8 mouse cellular contexts compared by ENCODE assay signal in genomic region chr11:50421934-50422780, GRCm38 (mm10). TPM values are rescaled to one million over a fixed set of nuclear protein-coding genes. Genes with fewer than 3 reads are reported as not detected.
DNase-seq lines count a peak whose midpoint lies in the region; ATAC-seq and TF ChIP-seq lines count a peak whose summit lies in the region.

No protein-coding gene starts in this region.

- TF ChIP-seq CTCF in liver, postnatal 0 days (IDR thresholded peaks at IDR 0.05; ENCODE audit: low read depth): no peak
- no peak for TF ChIP-seq CTCF in testis, adult 2 months (IDR thresholded peaks at IDR 0.05; ENCODE audit: control insufficient read depth, insufficient read depth, insufficient replicate concordance, low read depth, low read length)

- 27% methylated on average over 22 of the region's 22 CpGs for WGBS in embryonic facial prominence, embryonic 11.5 days
- 23% methylated on average over 22 of the region's 22 CpGs for WGBS in heart, embryonic 16.5 days
- WGBS in liver, postnatal 0 days (ENCODE audit: insufficient replicate concordance): 26% methylated on average over 22 of the region's 22 CpGs
- WGBS in neural tube, embryonic 15.5 days: 25% methylated on average over 22 of the region's 22 CpGs

- peak; percentile 29 for DNase-seq in 3T3-L1 (ENCODE audit: low read depth, low spot score)
- DNase-seq in adrenal gland, postnatal 14 days: peak; percentile 87
- peak; percentile 96 for DNase-seq in embryonic facial prominence, embryonic 11.5 days (ENCODE audit: low spot score)
- DNase-seq in kidney, postnatal 4 days: peak; percentile 76 to 85
- peak; percentile 88 for DNase-seq in liver, postnatal 0 days

- H3K4me1 ChIP-seq in embryonic facial prominence, embryonic 11.5 days (ENCODE audit: control insufficient read depth, insufficient read depth, low read length): no peaks in the 10 kb centered on the region
- H3K4me1 ChIP-seq in heart, embryonic 16.5 days (ENCODE audit: control insufficient read depth, insufficient read depth, low read length): peaks cover 4% of the 10 kb centered on the region
- H3K4me1 ChIP-seq in liver, postnatal 0 days (ENCODE audit: insufficient read depth): peaks cover 8% of the 10 kb centered on the region
- H3K4me1 ChIP-seq in neural tube, embryonic 15.5 days: peaks cover 14% of the 10 kb centered on the region; the same call in 1 of the 2 replicates
- peaks cover 10% of the 10 kb centered on the region for H3K4me1 ChIP-seq in testis, adult 2 months (ENCODE audit: control insufficient read depth, insufficient read depth, low read length)

- no peak overlapping the region for H3K27ac ChIP-seq in embryonic facial prominence, embryonic 11.5 days (replicated peaks; ENCODE audit: low read depth, low read length)
- H3K27ac ChIP-seq in heart, embryonic 16.5 days (ENCODE audit: low read length): peak overlapping the region; percentile 38; the same call in 1 of the 2 replicates
- H3K27ac ChIP-seq in liver, postnatal 0 days (ENCODE audit: low read depth): peak overlapping the region; percentile 44; the same call in 1 of the 2 replicates
- H3K27ac ChIP-seq in neural tube, embryonic 15.5 days (replicated peaks): peak overlapping the region; percentile 88
- H3K27ac ChIP-seq in testis, adult 2 months (ENCODE audit: control insufficient read depth, insufficient read depth, low read depth, low read length): peak overlapping the region; percentile 7; the same call in 1 of the 2 replicates

- H3K9ac ChIP-seq in embryonic facial prominence, embryonic 11.5 days (replicated peaks; ENCODE audit: low read length): peak overlapping the region; percentile 60
- peak overlapping the region; percentile 23; the same call in 1 of the 2 replicates for H3K9ac ChIP-seq in heart, embryonic 16.5 days (ENCODE audit: low read length)
- H3K9ac ChIP-seq in liver, postnatal 0 days (replicated peaks): no peak overlapping the region
- peak overlapping the region; percentile 48; the same call in 1 of the 2 replicates for H3K9ac ChIP-seq in neural tube, embryonic 15.5 days (replicated peaks)

- TF ChIP-seq EP300 in liver, postnatal 0 days (IDR thresholded peaks at IDR 0.05; ENCODE audit: low read depth): no peak

- H3K27me3 ChIP-seq in embryonic facial prominence, embryonic 11.5 days (ENCODE audit: control insufficient read depth, insufficient read depth, low read length): no peaks in the 10 kb centered on the region
- no peaks in the 10 kb centered on the region for H3K27me3 ChIP-seq in heart, embryonic 16.5 days (ENCODE audit: control insufficient read depth, insufficient read depth, low read length)
- H3K27me3 ChIP-seq in liver, postnatal 0 days (ENCODE audit: insufficient read depth, low read length): no peaks in the 10 kb centered on the region
- H3K27me3 ChIP-seq in neural tube, embryonic 15.5 days (replicated peaks): no peaks in the 10 kb centered on the region
- H3K27me3 ChIP-seq in testis, adult 2 months (ENCODE audit: control insufficient read depth, insufficient read depth, low read length): no peaks in the 10 kb centered on the region

- H3K4me3 ChIP-seq in embryonic facial prominence, embryonic 11.5 days (ENCODE audit: low read depth, low read length): peak overlapping the region; percentile 37
- peak overlapping the region; percentile 43 for H3K4me3 ChIP-seq in heart, embryonic 16.5 days (ENCODE audit: low read length)
- peak overlapping the region; percentile 33 for H3K4me3 ChIP-seq in liver, postnatal 0 days (ENCODE audit: low read depth, low read length)
- peak overlapping the region; percentile 41 for H3K4me3 ChIP-seq in neural tube, embryonic 15.5 days (replicated peaks)
- peak overlapping the region; percentile 91 for H3K4me3 ChIP-seq in testis, adult 2 months (ENCODE audit: control insufficient read depth, low read depth, low read length)

- no peak; the same call in 1 of the 2 replicates for TF ChIP-seq POLR2A in testis, adult 2 months (IDR thresholded peaks at IDR 0.05; ENCODE audit: control insufficient read depth, low read depth, low read length)

- H3K36me3 ChIP-seq in embryonic facial prominence, embryonic 11.5 days (replicated peaks; ENCODE audit: control insufficient read depth, insufficient read depth, low read depth, low read length): no peaks in the 10 kb centered on the region
- H3K36me3 ChIP-seq in heart, embryonic 16.5 days (ENCODE audit: control insufficient read depth, insufficient read depth): peaks cover 13% of the 10 kb centered on the region
- peaks cover 17% of the 10 kb centered on the region for H3K36me3 ChIP-seq in liver, postnatal 0 days (replicated peaks; ENCODE audit: insufficient read depth, low read length)
- H3K36me3 ChIP-seq in neural tube, embryonic 15.5 days: peaks cover 19% of the 10 kb centered on the region
- H3K36me3 ChIP-seq in testis, adult 2 months (ENCODE audit: control insufficient read depth, insufficient read depth, low read length): no peaks in the 10 kb centered on the region

- H3K4me2 ChIP-seq in embryonic facial prominence, embryonic 11.5 days (ENCODE audit: low read depth, low read length): peak overlapping the region; percentile 67
- H3K4me2 ChIP-seq in heart, embryonic 16.5 days (ENCODE audit: low read depth, low read length): peak overlapping the region; percentile 71
- peak overlapping the region; percentile 67 for H3K4me2 ChIP-seq in liver, postnatal 0 days (ENCODE audit: low read depth, low read length)
- H3K4me2 ChIP-seq in neural tube, embryonic 15.5 days: peak overlapping the region; percentile 80

- no peaks in the 10 kb centered on the region for H3K9me3 ChIP-seq in embryonic facial prominence, embryonic 11.5 days (replicated peaks; ENCODE audit: control insufficient read depth, low read length)
- no peaks in the 10 kb centered on the region; the same call in 1 of the 2 replicates for H3K9me3 ChIP-seq in heart, embryonic 16.5 days (replicated peaks; ENCODE audit: control insufficient read depth, low read length)
- H3K9me3 ChIP-seq in liver, postnatal 0 days (ENCODE audit: low read length): no peaks in the 10 kb centered on the region
- H3K9me3 ChIP-seq in neural tube, embryonic 15.5 days (replicated peaks): no peaks in the 10 kb centered on the region

- peak; percentile 95 for ATAC-seq in embryonic facial prominence, embryonic 11.5 days (replicated peaks; ENCODE audit: insufficient number of reproducible peaks, low FRiP score, low TSS enrichment, low read depth)
- peak; percentile 82 for ATAC-seq in heart, embryonic 16.5 days (replicated peaks; ENCODE audit: extremely low read depth, insufficient read depth, low FRiP score)
- ATAC-seq in liver, postnatal 0 days: peak; percentile 97
- ATAC-seq in neural tube, embryonic 15.5 days (ENCODE audit: low FRiP score): peak; percentile 98

RNA-seq across cellular contexts. Expression of gene Rufy1, which starts 8.8 kb away (rescaled TPM):
- 27.1 and 29.5 TPM in 2 replicates for total RNA-seq in adrenal gland, postnatal 14 days (2021)
- polyA plus RNA-seq in embryonic facial prominence, embryonic 11.5 days (2014; fragmentation: Nextera tagmentation; extraction: Ambion mirVana): 22.9 and 24.4 TPM in 2 replicates
- polyA plus RNA-seq in heart, embryonic 16.5 days (2015; fragmentation: Nextera tagmentation; extraction: Ambion mirVana): 31.1 and 33.4 TPM in 2 replicates
- 7.1 and 7.9 TPM in 2 replicates for polyA plus RNA-seq in liver, postnatal 0 days (2015; fragmentation: Nextera tagmentation; extraction: Ambion mirVana)
- 21.8 and 25.1 TPM in 2 replicates for polyA plus RNA-seq in neural tube, embryonic 15.5 days (2015; fragmentation: Nextera tagmentation; extraction: Ambion mirVana)
- 5.7 and 6.4 TPM in 2 replicates for polyA plus RNA-seq in testis, adult 2 months (2012; rRNA removed)

RNA-seq across cellular contexts. Expression of gene Hnrnph1, which starts 45.4 kb away (rescaled TPM):
- 269 and 317 TPM in 2 replicates for total RNA-seq in adrenal gland, postnatal 14 days (2021)
- 823 and 855 TPM in 2 replicates for polyA plus RNA-seq in embryonic facial prominence, embryonic 11.5 days (2014; fragmentation: Nextera tagmentation; extraction: Ambion mirVana)
- polyA plus RNA-seq in heart, embryonic 16.5 days (2015; fragmentation: Nextera tagmentation; extraction: Ambion mirVana): 229 and 252 TPM in 2 replicates
- 70.1 and 71.1 TPM in 2 replicates for polyA plus RNA-seq in liver, postnatal 0 days (2015; fragmentation: Nextera tagmentation; extraction: Ambion mirVana)
- 390 and 401 TPM in 2 replicates for polyA plus RNA-seq in neural tube, embryonic 15.5 days (2015; fragmentation: Nextera tagmentation; extraction: Ambion mirVana)
- polyA plus RNA-seq in testis, adult 2 months (2012; rRNA removed): 112 and 154 TPM in 2 replicates

Comparison
In these comparisons a context has a peak if more than half of its experiments do, and no peak if none do; other contexts are left out.
1. DNase-seq: peak in every context shown above with its lines; median percentile 96 in embryonic facial prominence, embryonic 11.5 days; 88 in liver, postnatal 0 days; 87 in adrenal gland, postnatal 14 days; 80 in kidney, postnatal 4 days; 29 in 3T3-L1.
2. H3K4me3 ChIP-seq: peak in every context shown above with its lines; median percentile 91 in testis, adult 2 months; 43 in heart, embryonic 16.5 days; 41 in neural tube, embryonic 15.5 days; 37 in embryonic facial prominence, embryonic 11.5 days; 33 in liver, postnatal 0 days.